Mouse (Mus musculus): ENCODE data around the gene Gm6034. TPM values are rescaled to one million over a fixed set of nuclear protein-coding genes. Genes with fewer than 3 reads are reported as not detected.
"Not testable (repeated sequence)": the region's sequence is repeated elsewhere in the genome, so short reads cannot be mapped to it uniquely, and the experiment has no call there.

Gene Gm6034
- polyA plus RNA-seq, 1 experiment from 2014 or later, result not detected

- H3K4me1 ChIP-seq (replicated peaks), result peaks cover 12% of the 10 kb centered on the region
- no peaks in the 10 kb centered on the region for H3K36me3 ChIP-seq
- H3K4me3 ChIP-seq, result no peak overlapping the region
- no peak overlapping the region for H3K27ac ChIP-seq
- H3K4me2 ChIP-seq, result no peak overlapping the region
- H3K9ac ChIP-seq, result no peak overlapping the region
- no peaks in the 10 kb centered on the region for H3K9me3 ChIP-seq (replicated peaks)
- ATAC-seq (replicated peaks; ENCODE audit: insufficient number of reproducible peaks, insufficient read depth, low FRiP score, low read depth), result no peak; the same call in 1 of the 2 replicates
- no peaks in the 10 kb centered on the region for H3K27me3 ChIP-seq
- WGBS, result 91% methylated on average over 6 of the region's 6 CpGs
Measured at GRCm38 (mm10) chr17:36001966-36002365, 40.8 kb upstream of the Gm6034 start.

- Histone ChIP-seq H3K4me2 (no peak overlapping the region), H3K4me3 (no peak overlapping the region), H3K36me3 (no peaks in the 10 kb centered on the region), H3K27me3 (no peaks in the 10 kb centered on the region), H3K9me3 (replicated peaks) (no peaks in the 10 kb centered on the region), H3K9ac (no peak overlapping the region), H3K4me1 (replicated peaks) (0 out of 2 replicates have a peak, but pooled peaks cover 4% of the 10 kb centered on the region), H3K27ac (no peak overlapping the region)
- no peak for ATAC-seq (replicated peaks; ENCODE audit: insufficient number of reproducible peaks, insufficient read depth, low FRiP score, low read depth)
- WGBS, result 90% methylated on average over 7 of the region's 7 CpGs
Measured at GRCm38 (mm10) chr17:36003331-36003730, 39.4 kb upstream of the Gm6034 start.

- not testable (repeated sequence) for H3K36me3 ChIP-seq; H3K27me3 ChIP-seq; H3K4me2 ChIP-seq; H3K27ac ChIP-seq; H3K4me3 ChIP-seq; H3K9me3 ChIP-seq (replicated peaks); ATAC-seq (replicated peaks; ENCODE audit: insufficient number of reproducible peaks, insufficient read depth, low FRiP score, low read depth); H3K9ac ChIP-seq; H3K4me1 ChIP-seq (replicated peaks)
- WGBS, result 90% methylated on average over 7 of the region's 7 CpGs
Measured at GRCm38 (mm10) chr17:36004409-36004808, 38.4 kb upstream of the Gm6034 start.

GRCm38 (mm10) chr17:36014977-36015376 is 27.8 kb upstream of the Gm6034 start:
- no peak for ATAC-seq (replicated peaks; ENCODE audit: insufficient number of reproducible peaks, insufficient read depth, low FRiP score, low read depth)
- no peaks in the 10 kb centered on the region for H3K27me3 ChIP-seq
- no peak overlapping the region for H3K9ac ChIP-seq
- 89% methylated on average over 5 of the region's 5 CpGs for WGBS
- no peak overlapping the region for H3K4me3 ChIP-seq
- H3K4me1 ChIP-seq (replicated peaks), result no peaks in the 10 kb centered on the region
- H3K36me3 ChIP-seq, result peaks cover 10% of the 10 kb centered on the region; the same call in 1 of the 2 replicates
- H3K27ac ChIP-seq, result no peak overlapping the region
- H3K9me3 ChIP-seq (replicated peaks), result no peaks in the 10 kb centered on the region
- no peak overlapping the region for H3K4me2 ChIP-seq

- Histone ChIP-seq H3K9ac (no peak overlapping the region), H3K27ac (no peak overlapping the region), H3K27me3 (no peaks in the 10 kb centered on the region), H3K4me2 (no peak overlapping the region), H3K4me1 (replicated peaks) (0 out of 2 replicates have a peak, but pooled peaks cover 3% of the 10 kb centered on the region), H3K9me3 (replicated peaks) (no peaks in the 10 kb centered on the region), H3K4me3 (no peak overlapping the region), H3K36me3 (peaks cover 10% of the 10 kb centered on the region; the same call in 1 of the 2 replicates)
- WGBS, result 85% methylated on average over 5 of the region's 5 CpGs
- ATAC-seq (replicated peaks; ENCODE audit: insufficient number of reproducible peaks, insufficient read depth, low FRiP score, low read depth), result no peak
Measured at GRCm38 (mm10) chr17:36017046-36017445, 25.7 kb upstream of the Gm6034 start.

- Histone ChIP-seq H3K27me3 (no peaks in the 10 kb centered on the region), H3K4me3 (no peak overlapping the region), H3K9ac (no peak overlapping the region), H3K36me3 (peaks cover 10% of the 10 kb centered on the region; the same call in 1 of the 2 replicates), H3K9me3 (replicated peaks) (no peaks in the 10 kb centered on the region), H3K27ac (no peak overlapping the region), H3K4me2 (no peak overlapping the region), H3K4me1 (replicated peaks) (peaks cover 4% of the 10 kb centered on the region; the same call in 1 of the 2 replicates)
- 50% methylated on average over 2 of the region's 2 CpGs for WGBS
- ATAC-seq (replicated peaks; ENCODE audit: insufficient number of reproducible peaks, insufficient read depth, low FRiP score, low read depth), result no peak; the same call in 1 of the 2 replicates
Measured at GRCm38 (mm10) chr17:36018979-36019378, 23.8 kb upstream of the Gm6034 start.

- Histone ChIP-seq H3K36me3 (peaks cover 7% of the 10 kb centered on the region; the same call in 1 of the 2 replicates), H3K9ac (no peak overlapping the region), H3K27ac (0 out of 2 replicates have a peak overlapping the region, but pooled peaks have one; percentile 10), H3K4me1 (replicated peaks) (peaks cover 7% of the 10 kb centered on the region; the same call in 1 of the 2 replicates), H3K4me3 (no peak overlapping the region), H3K9me3 (replicated peaks) (no peaks in the 10 kb centered on the region), H3K27me3 (no peaks in the 10 kb centered on the region), H3K4me2 (no peak overlapping the region; the same call in 1 of the 2 replicates)
- WGBS, result 74% methylated on average over 3 of the region's 3 CpGs
- ATAC-seq (replicated peaks; ENCODE audit: insufficient number of reproducible peaks, insufficient read depth, low FRiP score, low read depth), result no peak
Measured at GRCm38 (mm10) chr17:36019519-36019918, 23.2 kb upstream of the Gm6034 start.

GRCm38 (mm10) chr17:36020191-36021073 is 22.3 kb upstream of the Gm6034 start, which contains the start of gene H2-T24:
H2-T24 (minus strand) TSS chr17:36020560.
- H3K9me3 ChIP-seq (replicated peaks), result no peaks in the 10 kb centered on the region
- peak within 1 kb of the TSS; percentile 52 for H3K4me2 ChIP-seq
- H3K27me3 ChIP-seq, result no peaks in the 10 kb centered on the region
- no peaks in the 10 kb centered on the region for H3K36me3 ChIP-seq
- ATAC-seq (replicated peaks; ENCODE audit: insufficient number of reproducible peaks, insufficient read depth, low FRiP score, low read depth), result peak; percentile 56
- 23% methylated on average over 15 of the region's 15 CpGs for WGBS
- peak within 1 kb of the TSS; percentile 29 for H3K4me3 ChIP-seq
- no peak within 1 kb of the TSS for H3K9ac ChIP-seq
- peaks cover 7% of the 10 kb centered on the region; the same call in 1 of the 2 replicates for H3K4me1 ChIP-seq (replicated peaks)
- H3K27ac ChIP-seq, result peak within 1 kb of the TSS; percentile 60

- WGBS, result 100% methylated on average over 1 of the region's 1 CpGs
- Histone ChIP-seq H3K4me3 (0 out of 2 replicates have a peak overlapping the region, but pooled peaks have one; percentile 29), H3K9me3 (replicated peaks) (no peaks in the 10 kb centered on the region), H3K9ac (no peak overlapping the region), H3K27me3 (no peaks in the 10 kb centered on the region), H3K27ac (peak overlapping the region; percentile 60; the same call in 1 of the 2 replicates), H3K36me3 (no peaks in the 10 kb centered on the region), H3K4me2 (peak overlapping the region; percentile 52; the same call in 1 of the 2 replicates), H3K4me1 (replicated peaks) (peaks cover 7% of the 10 kb centered on the region; the same call in 1 of the 2 replicates)
- no peak for ATAC-seq (replicated peaks; ENCODE audit: insufficient number of reproducible peaks, insufficient read depth, low FRiP score, low read depth)
Measured at GRCm38 (mm10) chr17:36021309-36021708, 21.5 kb upstream of the Gm6034 start.

- 89% methylated on average over 9 of the region's 9 CpGs for WGBS
- Histone ChIP-seq H3K27me3 (no peaks in the 10 kb centered on the region), H3K9ac (no peak overlapping the region), H3K4me3 (no peak overlapping the region), H3K4me2 (no peak overlapping the region), H3K9me3 (replicated peaks) (no peaks in the 10 kb centered on the region), H3K27ac (no peak overlapping the region), H3K36me3 (no peaks in the 10 kb centered on the region), H3K4me1 (replicated peaks) (peaks cover 7% of the 10 kb centered on the region; the same call in 1 of the 2 replicates)
- no peak for ATAC-seq (replicated peaks; ENCODE audit: insufficient number of reproducible peaks, insufficient read depth, low FRiP score, low read depth)
Measured at GRCm38 (mm10) chr17:36022098-36022497, 20.7 kb upstream of the Gm6034 start.

GRCm38 (mm10) chr17:36022922-36023321 is 19.8 kb upstream of the Gm6034 start:
- Histone ChIP-seq H3K9ac (no peak overlapping the region), H3K4me3 (no peak overlapping the region), H3K4me1 (replicated peaks) (peaks cover 7% of the 10 kb centered on the region; the same call in 1 of the 2 replicates), H3K9me3 (replicated peaks) (no peaks in the 10 kb centered on the region), H3K4me2 (no peak overlapping the region), H3K27ac (no peak overlapping the region), H3K36me3 (no peaks in the 10 kb centered on the region), H3K27me3 (no peaks in the 10 kb centered on the region)
- WGBS, result 87% methylated on average over 6 of the region's 6 CpGs
- ATAC-seq (replicated peaks; ENCODE audit: insufficient number of reproducible peaks, insufficient read depth, low FRiP score, low read depth), result no peak
